Mouse (Mus musculus) lung, postnatal 10 days (tissue): ENCODE data around the gene Trim72.

Source experiments
- DNase-seq: peaks from one replicate; pipeline ENCODE4 v3.0.0; 2021

Trim72 gene

GRCm38 (mm10) chr7:128003688-128004087 lies at the start of gene Trim72:
Trim72 (plus strand) TSS chr7:128003949.
- DNase-seq, result no peak

- no peak for DNase-seq
Observed at GRCm38 (mm10) chr7:127959364-127959763, 44.4 kb upstream of the Trim72 start.

- no peak for DNase-seq
Observed at GRCm38 (mm10) chr7:127966371-127966918, 37.3 kb upstream of the Trim72 start.

DNA sequence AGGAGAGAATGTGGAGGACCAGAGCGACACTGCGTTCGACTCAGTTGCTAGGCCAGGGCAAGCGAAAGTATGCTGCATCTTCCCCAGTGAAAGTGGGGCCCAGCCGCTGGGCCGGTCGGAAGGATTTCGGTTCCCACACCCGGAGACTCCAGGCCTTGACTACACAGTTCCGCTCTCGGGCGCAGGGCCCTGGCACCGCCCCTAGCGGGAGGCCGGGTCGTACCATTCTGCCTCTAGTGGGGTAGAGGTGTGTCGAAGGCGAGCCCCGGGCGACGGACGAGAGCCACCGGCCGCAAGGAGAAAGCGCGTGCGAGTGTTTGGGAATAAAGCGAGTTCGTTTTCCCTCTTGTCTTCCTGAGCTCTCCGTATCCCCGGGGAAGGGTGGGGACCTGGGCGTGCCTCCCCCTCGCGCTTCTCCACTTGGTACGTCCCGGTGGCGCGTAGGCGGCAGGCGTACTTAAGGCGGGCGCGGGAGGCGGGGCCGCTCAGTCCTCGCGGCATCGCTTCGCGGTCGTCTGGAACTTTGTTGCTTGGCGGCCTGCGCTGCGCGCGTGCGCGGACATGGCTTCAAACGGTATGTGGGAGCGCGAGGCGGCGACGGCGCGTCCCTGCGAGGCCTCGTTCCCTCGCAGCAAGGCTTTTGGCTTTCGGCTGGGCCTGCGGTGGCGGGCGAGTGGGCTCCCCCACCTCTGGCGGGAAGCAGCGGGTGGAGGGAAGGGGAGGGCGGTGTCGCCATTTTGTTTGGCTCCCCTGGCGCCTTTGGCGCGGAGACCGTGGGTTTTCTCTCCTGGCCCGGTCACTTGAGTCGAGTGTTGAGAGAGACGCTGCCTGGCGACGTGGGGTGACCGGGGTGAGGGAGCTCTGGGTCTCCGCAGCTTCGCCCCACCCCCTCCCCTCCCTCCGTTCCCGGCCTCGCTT lies 36.5 kb upstream of the Trim72 start, which contains the start of gene Fus:
Gene Fus, plus strand, starts transcription at position 454 of the 918 bp plus-strand sequence.
- DNase-seq, result peak; percentile 95

DNA sequence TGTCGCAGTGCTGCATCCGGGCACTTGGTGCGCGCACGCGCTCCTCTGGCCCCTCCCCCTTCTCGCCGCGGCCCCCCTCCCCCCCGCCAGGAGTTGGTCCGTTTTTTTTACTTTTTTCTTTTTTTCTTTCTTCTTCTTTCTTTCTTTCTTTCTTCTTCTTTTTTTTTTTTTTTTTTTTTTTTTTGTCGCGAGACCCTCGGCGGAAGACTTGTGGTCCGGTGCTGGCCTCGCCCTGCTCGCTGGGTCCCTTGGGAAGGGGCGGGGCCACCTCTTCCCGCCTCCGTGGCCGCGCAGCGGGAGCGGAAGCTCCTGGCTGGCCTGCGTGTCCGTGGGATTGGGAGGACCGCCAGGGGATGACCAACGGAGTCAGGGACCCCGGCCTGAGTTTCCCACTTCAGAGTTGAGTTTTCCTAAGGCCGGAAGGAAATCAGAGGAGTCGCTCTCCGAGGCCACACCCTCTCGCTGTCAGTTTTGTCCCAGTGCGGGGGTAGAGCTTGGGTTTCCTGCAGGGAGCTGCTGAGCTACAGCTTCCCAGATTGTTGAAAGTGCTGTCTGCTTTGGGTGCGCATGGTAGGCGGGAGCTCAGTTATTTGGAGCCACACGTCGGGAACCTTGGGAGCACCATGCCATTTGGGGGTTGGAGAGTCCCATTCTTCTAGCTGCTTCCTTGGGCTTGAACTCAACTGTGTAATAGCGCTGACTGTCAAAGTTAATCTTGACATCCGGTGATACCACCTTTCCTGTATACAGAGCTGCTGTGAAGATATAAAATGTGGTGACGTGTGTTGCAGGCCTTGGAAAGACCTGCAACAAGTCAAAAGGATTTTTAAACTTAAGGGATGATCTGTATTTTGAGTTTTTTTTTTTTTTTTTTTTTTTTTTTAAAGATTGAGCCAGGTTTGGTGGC lies 35.6 kb upstream of the Trim72 start:
- DNase-seq, result peak; percentile 87

DNA sequence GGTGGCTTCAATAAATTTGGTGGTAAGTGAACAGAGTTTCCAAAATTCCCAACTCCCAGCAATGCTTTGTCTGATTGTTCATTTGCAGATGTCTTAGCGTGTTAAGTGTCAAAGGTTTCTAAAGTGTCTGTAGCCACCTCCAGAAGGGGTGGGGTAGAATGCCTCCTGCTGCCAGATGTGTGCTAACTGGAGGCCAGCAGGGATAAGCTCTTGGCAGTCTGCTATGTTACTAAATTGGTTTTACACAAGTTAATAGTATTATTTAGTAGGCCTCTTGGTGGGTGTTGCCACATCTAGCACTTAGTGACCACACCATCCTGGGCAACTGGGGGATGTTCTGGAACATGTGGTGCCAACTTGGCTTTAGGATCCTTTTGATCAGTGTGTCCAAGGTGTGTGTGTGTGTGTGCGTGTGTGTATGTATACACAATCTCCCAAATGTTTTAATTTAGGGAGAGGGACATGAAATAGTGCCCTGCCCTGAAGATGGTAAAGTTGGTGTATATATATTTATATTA lies 29.3 kb upstream of the Trim72 start:
- no peak for DNase-seq

- no peak for DNase-seq
Observed at GRCm38 (mm10) chr7:127978856-127979255, 24.9 kb upstream of the Trim72 start.

- no peak for DNase-seq
Observed at GRCm38 (mm10) chr7:127980606-127981005, 23.1 kb upstream of the Trim72 start.

- DNase-seq, result no peak
Observed at GRCm38 (mm10) chr7:127988904-127989303, 14.8 kb upstream of the Trim72 start.

GRCm38 (mm10) chr7:127991643-127992487 lies 11.9 kb upstream of the Trim72 start:
- DNase-seq, result peak; percentile 86

DNA sequence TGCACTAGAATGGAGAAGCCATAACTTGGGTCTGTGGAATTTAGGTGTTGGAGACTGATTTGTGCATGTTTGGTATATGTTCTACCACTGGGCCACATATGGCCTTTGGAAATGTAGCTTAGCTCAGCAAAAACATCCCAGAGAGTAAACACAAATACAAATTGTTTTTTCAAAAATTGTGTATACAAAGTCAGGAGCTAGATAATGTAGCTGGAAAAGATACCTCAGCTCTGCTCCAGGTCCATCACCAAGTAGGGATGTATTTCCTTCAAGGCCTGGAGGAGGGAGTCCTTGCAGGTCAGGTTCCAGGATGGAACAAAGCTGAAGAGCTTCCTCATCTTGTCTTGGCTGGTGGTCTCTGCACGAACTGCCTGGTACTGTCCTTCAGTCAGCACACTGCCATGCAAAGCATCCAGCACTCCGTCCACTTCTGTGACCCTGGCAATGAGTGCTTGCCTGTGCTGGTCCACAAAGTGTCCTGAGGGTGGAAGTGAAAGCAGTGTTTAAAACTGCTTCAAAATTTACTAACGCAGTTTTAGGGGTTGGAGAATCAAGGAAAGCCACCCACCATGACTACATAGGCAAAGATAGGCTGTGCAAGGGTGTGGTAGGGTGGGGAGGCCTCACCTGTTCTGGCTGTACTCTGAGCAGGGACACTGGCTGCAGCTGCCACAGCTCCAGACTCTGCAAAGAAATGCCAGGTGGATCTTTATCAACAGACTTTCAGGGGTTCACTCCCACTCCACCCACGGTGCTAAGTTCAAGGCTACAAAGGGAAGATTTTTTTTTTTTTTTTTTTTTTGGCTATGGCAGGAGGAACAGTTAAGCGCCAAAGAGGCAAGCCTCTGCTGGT lies 11.0 kb upstream of the Trim72 start:
- DNase-seq, result no peak

GRCm38 (mm10) chr7:127993341-127993977 lies 10.3 kb upstream of the Trim72 start, which contains the start of gene Pycard:
Pycard (minus strand) TSS chr7:127993867.
- DNase-seq, result peak; percentile 62

GRCm38 (mm10) chr7:127999436-127999835 lies 4.3 kb upstream of the Trim72 start:
- DNase-seq, result no peak

DNA sequence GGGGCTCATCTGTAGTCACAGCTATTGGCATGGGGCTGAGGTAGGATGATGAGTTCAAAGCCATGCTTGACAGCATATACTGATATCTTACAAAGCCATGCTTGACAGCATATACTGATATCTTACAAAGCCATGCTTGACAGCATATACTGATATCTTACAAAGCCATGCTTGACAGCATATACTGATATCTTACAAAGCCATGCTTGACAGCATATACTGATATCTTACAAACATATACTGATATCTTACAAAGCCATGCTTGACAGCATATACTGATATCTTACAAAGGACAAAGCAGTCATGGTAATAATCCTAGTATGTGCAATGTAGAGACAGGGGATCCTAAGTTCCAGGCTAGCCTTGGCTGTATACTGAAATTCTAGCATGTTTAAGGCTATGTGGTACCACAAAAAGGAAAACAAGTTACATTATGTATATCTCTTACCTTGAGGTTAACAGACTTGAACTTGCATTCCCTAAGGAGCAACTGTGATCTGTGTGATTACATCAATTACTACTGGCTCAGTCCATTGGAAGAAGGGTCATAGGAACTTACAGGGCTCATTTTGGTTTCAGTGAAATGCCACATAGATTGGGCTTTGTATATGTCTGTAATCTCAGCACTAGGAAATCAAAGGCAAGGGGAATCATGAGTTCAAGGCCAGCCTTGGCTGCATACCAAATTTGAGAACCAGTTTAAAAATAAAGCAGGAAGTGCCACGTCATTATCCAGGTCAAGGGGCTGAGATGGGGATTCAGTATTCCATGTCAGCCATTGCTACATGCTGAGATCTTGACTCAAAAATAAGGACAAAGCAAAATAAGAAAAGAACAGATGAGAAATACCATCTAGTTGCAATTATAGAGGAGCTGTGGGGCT lies 3.4 kb upstream of the Trim72 start:
- DNase-seq, result peak; percentile 38

DNA sequence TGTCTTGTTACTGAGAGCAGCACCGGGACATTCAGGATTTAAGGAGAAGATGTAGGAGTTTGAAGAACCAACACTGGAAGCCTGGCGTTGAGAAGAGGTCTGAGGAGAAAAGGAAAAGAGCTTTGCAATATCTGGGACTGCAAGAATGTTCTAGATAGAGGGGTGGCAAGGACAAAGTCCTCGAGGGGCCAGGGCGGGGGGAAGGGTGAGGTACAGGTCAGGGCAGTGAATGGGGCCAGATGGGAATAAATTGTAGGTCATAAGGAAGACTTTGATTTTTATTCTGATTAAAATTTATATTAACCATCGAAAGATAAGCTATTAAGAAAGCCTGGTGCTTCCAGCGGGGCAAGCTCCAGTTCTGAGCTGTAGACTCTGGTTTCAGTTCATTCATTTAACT lies 651 bp upstream of the Trim72 start:
- DNase-seq, result no peak

- DNase-seq, result no peak
Observed at GRCm38 (mm10) chr7:128004150-128004486, 369 bp downstream of the Trim72 start.

DNA sequence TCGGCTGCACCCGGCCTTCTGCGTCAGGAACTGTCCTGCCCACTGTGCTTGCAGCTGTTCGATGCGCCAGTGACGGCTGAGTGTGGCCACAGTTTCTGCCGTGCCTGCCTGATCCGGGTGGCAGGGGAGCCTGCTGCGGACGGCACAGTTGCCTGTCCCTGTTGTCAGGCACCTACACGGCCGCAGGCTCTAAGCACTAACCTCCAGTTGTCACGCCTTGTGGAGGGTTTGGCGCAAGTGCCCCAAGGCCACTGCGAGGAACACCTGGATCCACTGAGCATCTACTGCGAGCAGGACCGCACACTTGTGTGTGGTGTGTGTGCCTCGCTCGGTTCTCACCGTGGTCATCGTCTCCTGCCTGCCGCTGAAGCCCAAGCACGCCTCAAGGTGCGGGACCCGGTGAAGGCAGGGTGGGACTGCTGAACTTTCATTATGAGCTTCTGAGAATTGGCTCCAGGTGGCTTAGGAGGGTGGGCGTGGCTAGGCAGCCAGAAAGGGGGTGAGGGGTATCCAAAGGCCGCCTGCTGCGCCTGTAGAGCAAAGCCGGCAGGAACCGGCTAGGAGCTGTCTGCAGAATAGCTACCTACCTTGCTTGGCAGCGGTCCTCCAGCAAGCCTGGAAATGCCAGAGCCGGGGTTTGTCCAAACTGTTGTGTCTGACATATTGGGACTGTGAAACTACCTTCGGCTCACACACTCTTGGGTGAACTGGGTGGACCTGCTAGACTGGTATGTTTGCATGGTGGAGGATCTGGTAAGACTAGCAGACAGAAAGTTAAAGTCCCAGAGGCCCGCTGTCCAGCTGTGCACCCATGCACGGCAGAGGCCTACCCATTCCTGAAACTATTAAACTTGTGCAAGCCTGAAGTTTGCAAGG lies 976 bp downstream of the Trim72 start:
- DNase-seq, result peak; percentile 40

- no peak for DNase-seq
Observed at GRCm38 (mm10) chr7:128006193-128006592, 2.4 kb downstream of the Trim72 start.
